Mouse (Mus musculus): Measurements from ENCODE around the gene Hmbs.

The Hmbs gene

GRCm38 (mm10) chr9:44320799-44321133, 23.3 kb downstream of the Hmbs start:
- ChIA-PET CTCF (interaction anchor here in 3 of 4 experiments (0.6 to 2.4 kb wide), 24 partner anchors 8 to 1110 kb away, joined by 3 to 15 read pairs (median 4); partner anchors contain the start of genes Nlrx1 (in 2 of the 3), Arcn1 (in 1 of the 3), Cbl (in 1 of the 3) and H2afx (in 1 of the 3)), POLR2A (interaction anchor here (0.5 to 16.0 kb wide), 78 partner anchors 7 to 578 kb away, joined by 3 to 483 read pairs (median 6); partner anchors contain the start of genes H2afx (in 4 of the 4), Hmbs (in 4 of the 4), Cbl (in 3 of the 4) and Hinfp (in 3 of the 4))

DNA sequence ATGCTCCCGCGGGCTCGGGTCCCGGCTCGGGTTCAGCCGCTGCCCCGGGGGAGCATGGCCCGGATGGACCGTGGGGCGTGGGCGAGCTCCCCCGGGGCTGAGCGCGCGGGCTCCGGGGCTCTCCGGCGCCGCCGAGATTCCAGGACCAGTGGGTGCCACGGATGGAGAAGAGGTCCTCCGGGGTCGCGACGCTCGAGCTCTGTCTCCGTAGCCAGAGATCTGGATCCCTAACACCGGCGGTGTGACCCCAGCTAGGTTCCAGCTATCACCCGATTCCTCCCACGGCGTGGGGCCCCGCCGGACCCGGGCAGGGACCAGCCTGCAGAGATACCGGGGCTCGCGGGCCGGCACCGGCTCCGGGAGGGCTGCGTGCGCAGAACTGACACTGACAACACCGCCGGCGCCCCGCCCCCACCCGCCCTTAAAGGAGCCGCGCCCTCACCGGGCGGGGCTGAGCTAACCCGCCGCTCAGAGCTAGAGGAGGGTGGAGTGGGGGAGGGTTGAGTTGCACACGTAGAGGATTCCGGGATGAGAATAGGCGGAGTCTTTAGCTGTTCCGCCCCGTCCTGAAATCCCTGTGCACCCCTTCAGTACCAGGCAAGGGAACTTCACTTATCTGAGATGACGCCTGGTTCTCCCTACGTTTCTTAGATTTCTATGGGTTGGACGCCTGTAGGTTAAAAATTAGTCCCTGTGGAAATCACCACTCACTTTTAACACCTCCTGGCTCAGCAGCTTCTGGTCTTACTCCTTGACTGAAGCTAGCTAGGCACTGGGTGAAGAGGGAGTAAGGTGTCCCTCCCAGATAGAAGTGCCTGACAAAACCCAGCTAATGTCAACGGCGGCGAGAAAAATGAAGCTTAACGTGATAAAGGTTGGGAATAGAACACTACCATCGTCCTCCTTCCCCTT, 23.9 kb downstream of the Hmbs start, which contains the start of gene C2cd2l:
Gene C2cd2l, minus strand, starts transcription at position 399 of the 912 bp plus-strand sequence.
- ChIA-PET POLR2A (interaction anchor here (0.5 to 16.0 kb wide), 90 partner anchors 8 to 1115 kb away, joined by 3 to 483 read pairs (median 5); partner anchors contain the start of genes Cbl (in 4 of the 4), H2afx (in 4 of the 4), Hmbs (in 4 of the 4) and Abcg4 (in 3 of the 4)), CTCF (interaction anchor here (0.6 to 2.4 kb wide), 30 partner anchors 9 to 1109 kb away, joined by 3 to 15 read pairs (median 4); partner anchors contain the start of genes Nlrx1 (in 2 of the 4), Arcn1 (in 1 of the 4), Cbl (in 1 of the 4) and Ccdc153 (in 1 of the 4))

DNA sequence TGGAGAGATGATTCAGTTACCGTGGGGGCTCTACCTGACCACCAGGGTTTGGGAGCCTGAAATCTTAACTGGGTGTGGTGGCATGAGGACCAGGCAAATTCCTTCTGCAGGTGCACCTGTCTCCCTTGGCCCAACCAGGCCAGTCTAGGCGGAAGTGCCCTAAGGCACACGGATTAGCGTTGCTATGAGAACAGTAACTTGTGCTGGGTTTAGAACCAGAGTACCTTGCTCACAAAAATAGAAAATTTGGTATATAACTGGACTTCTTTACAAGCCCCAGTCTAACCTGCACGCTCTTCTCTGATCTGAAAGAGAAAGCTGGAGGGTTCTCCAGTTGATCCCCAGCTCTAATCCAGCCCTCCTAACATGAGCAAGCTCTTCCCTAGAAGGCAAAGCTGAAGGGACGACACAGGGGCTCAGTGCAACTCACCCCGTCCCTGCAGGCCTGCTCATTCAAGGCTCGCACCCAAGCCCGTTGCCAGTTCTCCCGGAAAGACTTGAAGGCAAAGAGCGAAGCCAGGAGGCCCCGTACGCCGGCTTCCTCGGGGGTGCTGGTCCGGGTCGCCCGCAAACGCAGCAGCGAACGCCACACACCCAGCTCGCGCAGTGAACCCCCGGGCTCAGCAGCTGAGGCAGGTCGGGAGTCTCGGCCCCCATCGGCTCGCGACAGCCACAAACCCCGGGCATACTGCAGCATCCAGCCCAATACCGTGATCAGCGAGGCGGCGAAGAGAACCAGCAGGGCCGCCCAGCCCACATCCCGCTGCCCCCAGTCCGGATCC, 24.7 kb downstream of the Hmbs start:
- POLR2A ChIA-PET: interaction anchor here (0.5 to 16.0 kb wide), 62 partner anchors 7 to 1114 kb away, joined by 3 to 483 read pairs (median 8); partner anchors contain the start of genes Abcg4 (in 3 of the 4), Cbl (in 3 of the 4), H2afx (in 3 of the 4) and Hinfp (in 3 of the 4)
- CTCF ChIA-PET: interaction anchor here (0.6 to 2.4 kb wide), 15 partner anchors 8 to 203 kb away, joined by 3 to 11 read pairs (median 3); partner anchors contain the start of genes Ccdc153 (in 1 of the 4), H2afx (in 1 of the 4), Hyou1 (in 1 of the 4) and Nlrx1 (in 1 of the 4)

GRCm38 (mm10) chr9:44318826-44319095, 25.3 kb downstream of the Hmbs start:
- POLR2A ChIA-PET: interaction anchor here (0.5 to 16.0 kb wide), 31 partner anchors 7 to 234 kb away, joined by 3 to 483 read pairs (median 12); partner anchors contain the start of genes H2afx (in 3 of the 4), Dpagt1 (in 2 of the 4), Hinfp (in 2 of the 4) and Vps11 (in 2 of the 4)
- CTCF ChIA-PET: interaction anchor here in 3 of 4 experiments (0.6 to 2.4 kb wide), 3 partner anchors 51 to 202 kb away, joined by 3 to 8 read pairs (median 7); partner anchors contain the start of gene Nlrx1 (in 1 of the 3)

- POLR2A ChIA-PET: interaction anchor here in 3 of 4 experiments (0.5 to 16.0 kb wide), 22 partner anchors 8 to 177 kb away, joined by 3 to 483 read pairs (median 8); partner anchors contain the start of genes H2afx (in 3 of the 3), Dpagt1 (in 2 of the 3), Hinfp (in 2 of the 3) and Hmbs (in 2 of the 3)
- CTCF ChIA-PET: interaction anchor here in 1 of 4 experiments (0.6 kb wide), 1 partner anchor 193 kb away, joined by 8 read pairs; no protein-coding TSS in a partner anchor
Observed at GRCm38 (mm10) chr9:44318076-44318825, 25.8 kb downstream of the Hmbs start.

- ChIA-PET CTCF (interaction anchor here in 1 of 4 experiments (0.7 kb wide), 1 partner anchor 13 kb away, joined by 5 read pairs; no protein-coding TSS in a partner anchor), POLR2A (interaction anchor here in 3 of 4 experiments (0.6 to 16.0 kb wide), 15 partner anchors 8 to 540 kb away, joined by 3 to 483 read pairs (median 12); partner anchors contain the start of genes H2afx (in 3 of the 3), Dpagt1 (in 2 of the 3), Hinfp (in 2 of the 3) and Hmbs (in 2 of the 3))
Observed at GRCm38 (mm10) chr9:44317452-44317851, 26.6 kb downstream of the Hmbs start.

- CTCF ChIA-PET: no interaction called here
Observed at GRCm38 (mm10) chr9:44314910-44315309, 29.1 kb downstream of the Hmbs start.

DNA sequence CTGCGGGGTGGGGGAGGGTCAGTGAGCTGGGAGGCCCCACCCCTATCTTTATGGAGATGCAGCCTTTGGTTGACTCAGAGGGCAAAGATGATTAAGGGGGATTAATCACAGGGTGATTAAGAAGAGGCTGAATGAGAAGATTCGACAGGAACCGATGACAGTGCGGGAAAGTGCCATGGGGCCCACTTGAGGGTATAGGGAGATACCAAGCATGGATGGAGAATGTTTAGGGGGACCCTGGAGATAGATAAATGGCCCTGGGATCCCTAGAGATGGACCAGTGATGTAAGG, 29.8 kb downstream of the Hmbs start:
- ChIA-PET CTCF (no interaction called here), POLR2A (interaction anchor here in 2 of 4 experiments (0.8 to 16.0 kb wide), 4 partner anchors 12 to 1053 kb away, joined by 4 to 483 read pairs (median 56); partner anchors contain the start of genes H2afx (in 2 of the 2) and Dpagt1 (in 1 of the 2))

More at GRCm38 (mm10) chr9:44314910-44315309, 29.1 kb downstream of the Hmbs start:
- POLR2A ChIA-PET: interaction anchor here in 3 of 4 experiments (1.3 to 16.0 kb wide), 6 partner anchors 12 to 20 kb away, joined by 3 to 483 read pairs (median 13); partner anchors contain the start of genes H2afx (in 3 of the 3) and Dpagt1 (in 1 of the 3)

GRCm38 (mm10) chr9:44313476-44314256, 30.4 kb downstream of the Hmbs start:
- ChIA-PET POLR2A (interaction anchor here in 3 of 4 experiments (0.7 to 16.0 kb wide), 7 partner anchors 13 to 1053 kb away, joined by 4 to 483 read pairs (median 5); partner anchors contain the start of genes H2afx (in 2 of the 3), Dpagt1 (in 1 of the 3) and Hmbs (in 1 of the 3)), CTCF (interaction anchor here in 1 of 4 experiments (0.7 kb wide), 1 partner anchor 164 kb away, joined by 3 read pairs; no protein-coding TSS in a partner anchor)

GRCm38 (mm10) chr9:44311136-44312134, 32.6 kb downstream of the Hmbs start:
- POLR2A ChIA-PET: interaction anchor here (0.8 to 7.6 kb wide), 36 partner anchors 8 to 227 kb away, joined by 3 to 93 read pairs (median 5); partner anchors contain the start of genes C2cd2l (in 4 of the 4), Abcg4 (in 3 of the 4), H2afx (in 3 of the 4) and Dpagt1 (in 2 of the 4)
- CTCF ChIA-PET: interaction anchor here (0.6 to 2.2 kb wide), 18 partner anchors 8 to 500 kb away, joined by 3 to 11 read pairs (median 3); partner anchors contain the start of genes Nlrx1 (in 2 of the 4), C2cd2l (in 1 of the 4), Cbl (in 1 of the 4) and Dpagt1 (in 1 of the 4)

GRCm38 (mm10) chr9:44310750-44311135, 33.3 kb downstream of the Hmbs start:
- CTCF ChIA-PET: interaction anchor here (0.6 to 2.2 kb wide), 17 partner anchors 9 to 499 kb away, joined by 3 to 11 read pairs (median 3); partner anchors contain the start of genes Nlrx1 (in 2 of the 4), C2cd2l (in 1 of the 4), Cbl (in 1 of the 4) and Dpagt1 (in 1 of the 4)
- POLR2A ChIA-PET: interaction anchor here (0.8 to 7.6 kb wide), 36 partner anchors 9 to 226 kb away, joined by 3 to 93 read pairs (median 5); partner anchors contain the start of genes C2cd2l (in 4 of the 4), Abcg4 (in 3 of the 4), H2afx (in 3 of the 4) and Dpagt1 (in 2 of the 4)

GRCm38 (mm10) chr9:44309756-44310155, 34.3 kb downstream of the Hmbs start:
- ChIA-PET CTCF (no interaction called here), POLR2A (interaction anchor here in 3 of 4 experiments (0.6 to 7.6 kb wide), 11 partner anchors 10 to 111 kb away, joined by 3 to 93 read pairs (median 14); partner anchors contain the start of genes C2cd2l (in 3 of the 3), H2afx (in 3 of the 3), Dpagt1 (in 1 of the 3) and Hyou1 (in 1 of the 3))

- ChIA-PET POLR2A (interaction anchor here in 3 of 4 experiments (0.6 to 7.6 kb wide), 17 partner anchors 11 to 181 kb away, joined by 3 to 93 read pairs (median 5); partner anchors contain the start of genes C2cd2l (in 3 of the 3), H2afx (in 3 of the 3), Dpagt1 (in 2 of the 3) and Cbl (in 1 of the 3)), CTCF (interaction anchor here in 1 of 4 experiments (0.9 kb wide), 1 partner anchor 15 kb away, joined by 4 read pairs; no protein-coding TSS in a partner anchor)
Observed at GRCm38 (mm10) chr9:44307248-44307647, 36.8 kb downstream of the Hmbs start.

GRCm38 (mm10) chr9:44306532-44306931, 37.5 kb downstream of the Hmbs start:
- CTCF ChIA-PET: no interaction called here
- POLR2A ChIA-PET: interaction anchor here in 3 of 4 experiments (1.4 to 7.6 kb wide), 7 partner anchors 13 to 72 kb away, joined by 3 to 93 read pairs (median 19); partner anchors contain the start of genes C2cd2l (in 3 of the 3), H2afx (in 2 of the 3), Dpagt1 (in 1 of the 3) and Hyou1 (in 1 of the 3)
